Mouse (Mus musculus) limb, embryonic 14.5 days (tissue): ENCODE measurements around the gene Dab2ip. TPM values are rescaled to one million over a fixed set of nuclear protein-coding genes. Genes with fewer than 3 reads are reported as not detected.

Source experiments
- ATAC-seq: fragments of 200-750 bp; cut with Nextera tagmentation; 2 replicates; pipeline ENCODE4 v1.8.0; 2017; ENCODE audit warnings: low read depth, moderate number of reproducible peaks, moderate TSS enrichment; ENCODE audit not compliant: low FRiP score
- DNase-seq: peaks from one replicate; pipeline ENCODE4 v3.0.0-alpha.2; 2015; ENCODE audit warnings: low spot score
- H3K27ac ChIP-seq: fragments of 300-500 bp; sonication (generic); replicated peaks from 2 replicates; pipeline ENCODE4 v1.5.1; 2014; ENCODE audit warnings: low read depth, mild to moderate bottlenecking, low read length, moderate library complexity, mixed read lengths
- H3K27me3 ChIP-seq: fragments of 300-500 bp; sonication (generic); 2 replicates; pipeline ENCODE4 v1.6.1; 2014; ENCODE audit warnings: low read length, mixed read lengths; ENCODE audit not compliant: control insufficient read depth, insufficient read depth
- H3K36me3 ChIP-seq: fragments of 300-500 bp; sonication (generic); 2 replicates; pipeline ENCODE4 v1.6.1; 2014; ENCODE audit warnings: mild to moderate bottlenecking, low read length, moderate library complexity, mixed read lengths; ENCODE audit not compliant: control insufficient read depth, insufficient read depth
- H3K4me1 ChIP-seq: fragments of 300-500 bp; sonication (generic); 2 replicates; pipeline ENCODE4 v1.6.1; 2014; ENCODE audit warnings: antibody characterized with exemption, low read length, mixed read lengths; ENCODE audit not compliant: control insufficient read depth, insufficient read depth
- H3K4me2 ChIP-seq: fragments of 300-500 bp; sonication (generic); replicated peaks from 2 replicates; pipeline ENCODE4 v1.6.1; 2014; ENCODE audit warnings: low read depth, mild to moderate bottlenecking, low read length, moderate library complexity; ENCODE audit not compliant: severe bottlenecking
- H3K4me3 ChIP-seq: fragments of 300-500 bp; sonication (generic); replicated peaks from 2 replicates; pipeline ENCODE4 v1.5.1; 2014; ENCODE audit warnings: low read length
- H3K9ac ChIP-seq: fragments of 300-500 bp; sonication (generic); 2 replicates; pipeline ENCODE4 v1.6.1; 2014; ENCODE audit warnings: mild to moderate bottlenecking, low read depth, low read length, moderate library complexity; ENCODE audit not compliant: severe bottlenecking
- H3K9me3 ChIP-seq: fragments of 300-500 bp; sonication (generic); 2 replicates; pipeline ENCODE4 v1.6.1; 2016; ENCODE audit warnings: low read length; ENCODE audit not compliant: control insufficient read depth
- POLR2A ChIP-seq: fragments of 200-500 bp; IDR thresholded peaks from 2 replicates; pipeline ENCODE4 v1.8.0; 2012; ENCODE audit warnings: inconsistent platforms, mild to moderate bottlenecking, moderate library complexity, borderline replicate concordance; ENCODE audit not compliant: insufficient read depth, insufficient read length; ENCODE audit errors: extremely low read depth
- WGBS: fragments of 180-500 bp; shearing (Covaris S2); extraction: QIAGEN DNeasy Blood & Tissue Kit; methylation state at CpG from one replicate; pipeline ENCODE4 v1.1.7; 2014; 5-methylcytosine and 5-hydroxymethylcytosine counted together
- polyA plus RNA-seq, 2 experiments: library from polyadenylated mRNA; depleted of rRNA in 1 of 2; stranded (reverse) in 1 of 2; unstranded in 1 of 2; fragments of >200 nt; fragmentation: Nextera tagmentation in 1 of 2; extraction: Ambion mirVana in 1 of 2; gene quantifications; 2 replicates each; pipeline versions ENCODE4 v1.2.1 to v1.2.3; 2012 to 2014

The Dab2ip gene
- polyA plus RNA-seq, 2 experiments, result 62.2 to 69.8 TPM

- no peak for TF ChIP-seq POLR2A
- H3K4me2 ChIP-seq, result no peak overlapping the region
- no peaks in the 10 kb centered on the region for H3K27me3 ChIP-seq
- no peaks in the 10 kb centered on the region for H3K36me3 ChIP-seq
- no peak overlapping the region for H3K4me3 ChIP-seq
- DNase-seq (no peak), ATAC-seq (no peak)
- H3K27ac ChIP-seq, result no peak overlapping the region
- peaks cover 53% of the 10 kb centered on the region for H3K4me1 ChIP-seq
- WGBS, result 62% methylated on average over 6 of the region's 6 CpGs
- H3K9me3 ChIP-seq, result no peaks in the 10 kb centered on the region
- H3K9ac ChIP-seq, result no peak overlapping the region
Observed at GRCm38 (mm10) chr2:35616891-35617658, 59.0 kb downstream of the Dab2ip start.

- no peak for TF ChIP-seq POLR2A
- WGBS, result 56% methylated on average over 7 of the region's 7 CpGs
- H3K4me3 ChIP-seq, result no peak overlapping the region
- ATAC-seq, result no peak
- H3K27ac ChIP-seq, result peak overlapping the region; percentile 56
- peaks cover 50% of the 10 kb centered on the region for H3K4me1 ChIP-seq
- H3K9ac ChIP-seq, result no peak overlapping the region
- no peaks in the 10 kb centered on the region for H3K36me3 ChIP-seq
- no peaks in the 10 kb centered on the region for H3K9me3 ChIP-seq
- 0 out of 2 replicates have a peak overlapping the region, but pooled peaks have one; percentile 44 for H3K4me2 ChIP-seq
- no peak for DNase-seq
- no peaks in the 10 kb centered on the region for H3K27me3 ChIP-seq
Observed at GRCm38 (mm10) chr2:35618981-35619380, 60.9 kb downstream of the Dab2ip start.

GRCm38 (mm10) chr2:35619532-35619931 is 61.5 kb downstream of the Dab2ip start:
- Histone ChIP-seq H3K4me3 (0 out of 2 replicates have a peak overlapping the region, but pooled peaks have one; percentile 27), H3K4me1 (peaks cover 50% of the 10 kb centered on the region), H3K27me3 (no peaks in the 10 kb centered on the region), H3K9ac (no peak overlapping the region; the same call in 1 of the 2 replicates), H3K27ac (peak overlapping the region; percentile 56), H3K9me3 (no peaks in the 10 kb centered on the region), H3K4me2 (peak overlapping the region; percentile 44), H3K36me3 (no peaks in the 10 kb centered on the region)
- 17% methylated on average over 2 of the region's 2 CpGs for WGBS
- TF ChIP-seq POLR2A, result no peak
- ATAC-seq, result no peak
- DNase-seq, result peak; percentile 68

GRCm38 (mm10) chr2:35620364-35621224 is 62.5 kb downstream of the Dab2ip start:
- no peaks in the 10 kb centered on the region for H3K9me3 ChIP-seq
- peaks cover 60% of the 10 kb centered on the region for H3K4me1 ChIP-seq
- peak overlapping the region; percentile 27 for H3K4me3 ChIP-seq
- TF ChIP-seq POLR2A, result 0 out of 2 replicates have a peak, but pooled peaks have one; percentile 28
- peak overlapping the region; percentile 56 for H3K27ac ChIP-seq
- WGBS, result 17% methylated on average over 6 of the region's 7 CpGs
- H3K36me3 ChIP-seq, result no peaks in the 10 kb centered on the region
- ATAC-seq (peak; percentile 67), DNase-seq (peak; percentile 77)
- H3K9ac ChIP-seq, result no peak overlapping the region
- H3K27me3 ChIP-seq, result no peaks in the 10 kb centered on the region
- H3K4me2 ChIP-seq, result peak overlapping the region; percentile 44

- peaks cover 4% of the 10 kb centered on the region; the same call in 1 of the 2 replicates for H3K36me3 ChIP-seq
- no peak for TF ChIP-seq POLR2A
- H3K4me3 ChIP-seq, result no peak overlapping the region
- ATAC-seq (no peak), DNase-seq (no peak)
- peaks cover 66% of the 10 kb centered on the region for H3K4me1 ChIP-seq
- no peaks in the 10 kb centered on the region for H3K9me3 ChIP-seq
- H3K27ac ChIP-seq, result 0 out of 2 replicates have a peak overlapping the region, but pooled peaks have one; percentile 33
- peak overlapping the region; percentile 79; the same call in 1 of the 2 replicates for H3K4me2 ChIP-seq
- no peak overlapping the region for H3K9ac ChIP-seq
- no peaks in the 10 kb centered on the region for H3K27me3 ChIP-seq
- WGBS, result 50% methylated on average over 2 of the region's 2 CpGs
Observed at GRCm38 (mm10) chr2:35621225-35621519, 63.1 kb downstream of the Dab2ip start.
